Mouse (Mus musculus) spleen, adult 2 months (tissue): Measurements from ENCODE around the gene Hcn3.

Experiments
- CTCF ChIP-seq: fragments of 200-500 bp; IDR thresholded peaks from 2 replicates; pipeline ENCODE4 v1.5.1; 2011; ENCODE audit warnings: mild to moderate bottlenecking, inconsistent platforms; ENCODE audit not compliant: insufficient read depth, insufficient read length, insufficient replicate concordance; ENCODE audit errors: extremely low read depth
- POLR2A ChIP-seq: fragments of 200-500 bp; IDR thresholded peaks from 2 replicates; pipeline ENCODE4 v1.6.1; 2011; ENCODE audit warnings: low read depth, low read length, inconsistent platforms

- no peak for TF ChIP-seq POLR2A
- peak; percentile 50; the same call in 1 of the 2 replicates for TF ChIP-seq CTCF
Measured at GRCm38 (mm10) chr3:89159616-89160344, at the start of gene Hcn3.
